Mouse (Mus musculus) liver, adult 2 months (tissue): ENCODE measurements around the gene Hpcal4.

Experiments used
- CTCF ChIP-seq: fragments of 200-500 bp; IDR thresholded peaks from 2 replicates; pipeline ENCODE4 v1.5.1; 2011; ENCODE audit warnings: low read depth, low read length, control low read depth
- POLR2A ChIP-seq: fragments of 200-500 bp; IDR thresholded peaks from 2 replicates; pipeline ENCODE4 v1.6.1; 2011; ENCODE audit warnings: low read length, control low read depth; ENCODE audit not compliant: insufficient read depth; ENCODE audit errors: extremely low read depth

DNA sequence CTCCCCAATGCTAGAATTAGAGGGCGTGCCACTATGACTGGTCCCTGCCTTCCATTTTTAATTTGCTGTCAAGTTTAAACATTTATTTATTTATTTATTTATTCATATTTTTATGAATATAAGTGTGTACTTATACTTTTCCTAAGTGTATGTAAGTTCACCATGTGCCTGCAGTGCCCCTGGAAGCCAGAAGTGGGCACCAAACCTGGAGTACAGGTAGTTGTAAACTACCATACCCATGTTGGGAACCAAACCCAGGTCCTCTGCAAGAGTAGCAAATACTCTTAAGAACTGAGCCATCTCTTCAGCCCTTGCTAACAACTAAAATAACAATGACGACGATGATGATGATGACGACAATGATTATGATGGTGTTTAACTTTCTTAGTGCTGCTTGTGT lies 31.0 kb upstream of the Hpcal4 start:
- TF ChIP-seq CTCF (no peak; the same call in 1 of the 2 replicates), POLR2A (no peak)
